ENCODE assay signal across 19 mouse cellular contexts in the genomic region with DNA sequence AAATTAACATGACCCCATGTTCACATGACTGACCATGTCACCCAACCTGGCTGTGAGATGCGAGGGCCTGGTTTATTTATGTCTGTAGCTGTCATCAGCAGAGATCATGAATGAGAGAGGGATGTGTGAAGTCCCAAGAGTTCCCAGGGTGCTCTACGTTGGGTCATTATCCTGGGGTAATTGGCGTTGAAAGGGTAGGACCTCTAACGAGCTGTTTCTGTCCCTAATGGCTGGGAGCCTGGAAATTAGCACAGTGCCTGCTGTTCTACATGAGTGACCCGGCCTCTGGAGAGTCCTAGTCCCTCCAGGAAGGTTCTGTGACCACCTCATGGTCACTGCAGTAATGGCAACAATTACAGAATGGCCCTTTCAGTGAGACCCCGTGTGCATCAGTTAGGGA. TPM values are rescaled to one million over a fixed set of nuclear protein-coding genes. Genes with fewer than 3 reads are reported as not detected.
A peak's percentile ranks its signal among the peaks of the same experiment; 100 is the strongest.
DNase-seq lines count a peak whose midpoint lies in the region; ATAC-seq lines count a peak whose summit lies in the region.
"Had no signal": no experiment of that assay in that cellular context is flagged by ENCODE, and none has a peak within 500 bp of the region (broad histone marks: within the 10 kb centered on the region; RNA-seq: fewer than 3 reads in every experiment).

No protein-coding gene starts in this region.

- 13% methylated on average over 6 of the region's 6 CpGs for WGBS in kidney, embryonic 16.5 days
- 21% methylated on average over 6 of the region's 6 CpGs for WGBS in embryonic facial prominence, embryonic 11.5 days
- WGBS in forebrain, embryonic 14.5 days: 3% methylated on average over 6 of the region's 6 CpGs

- no peak for DNase-seq in kidney, adult 8-10 months
- no peak for DNase-seq in embryonic facial prominence, embryonic 11.5 days (ENCODE audit: low spot score)
- DNase-seq in forebrain, embryonic 14.5 days (ENCODE audit: low spot score): peak; percentile 37
- DNase-seq in retina, postnatal 1 day: peak; percentile 99
- no peak for DNase-seq in layer of hippocampus, adult 18-20 months (ENCODE audit: low spot score in 2 of 2)
- no peak for DNase-seq in layer of hippocampus, postnatal 25 days (ENCODE audit: extremely low spot score in 1 of 2, low spot score in 1 of 2)
- DNase-seq: cerebellum, adult 9-11 months; heart, postnatal 10 days; layer of hippocampus, postnatal 36 days; left cerebral cortex, postnatal 4 days; liver, postnatal 0 days; lung, postnatal 10 days had no signal

- 0 out of 2 replicates have a peak, but pooled peaks cover 6% of the 10 kb centered on the region for H3K4me1 ChIP-seq in kidney, embryonic 16.5 days (ENCODE audit: insufficient read depth, low read length)
- no peaks in the 10 kb centered on the region for H3K4me1 ChIP-seq in embryonic facial prominence, embryonic 11.5 days (ENCODE audit: control insufficient read depth, insufficient read depth, low read length)
- H3K4me1 ChIP-seq in forebrain, embryonic 14.5 days (ENCODE audit: control insufficient read depth, insufficient read depth, low read length): no peaks in the 10 kb centered on the region

- no peak overlapping the region for H3K4me2 ChIP-seq in kidney, embryonic 16.5 days (replicated peaks; ENCODE audit: low read depth, low read length)
- H3K4me2 ChIP-seq in embryonic facial prominence, embryonic 11.5 days (ENCODE audit: low read depth, low read length): no peak overlapping the region
- H3K4me2 ChIP-seq in forebrain, embryonic 14.5 days (ENCODE audit: low read length): no peak overlapping the region
- H3K4me2 ChIP-seq: heart, embryonic 11.5 days; hindbrain, embryonic 14.5 days; midbrain, embryonic 13.5 days had no signal

- no peak overlapping the region for H3K9ac ChIP-seq in kidney, embryonic 16.5 days (replicated peaks; ENCODE audit: low read length)
- H3K9ac ChIP-seq in embryonic facial prominence, embryonic 11.5 days (replicated peaks; ENCODE audit: low read length): no peak overlapping the region
- no peak overlapping the region for H3K9ac ChIP-seq in forebrain, embryonic 14.5 days (ENCODE audit: low read length)
- H3K9ac ChIP-seq: hindbrain, embryonic 14.5 days; liver, postnatal 0 days; midbrain, embryonic 13.5 days had no signal

- H3K27me3 ChIP-seq in kidney, embryonic 16.5 days (ENCODE audit: insufficient read depth, low read length): no peaks in the 10 kb centered on the region
- no peaks in the 10 kb centered on the region for H3K27me3 ChIP-seq in embryonic facial prominence, embryonic 11.5 days (ENCODE audit: control insufficient read depth, insufficient read depth, low read length)
- H3K27me3 ChIP-seq in forebrain, embryonic 14.5 days (replicated peaks; ENCODE audit: control insufficient read depth, insufficient read depth, low read length): no peaks in the 10 kb centered on the region
- H3K27me3 ChIP-seq: midbrain, embryonic 13.5 days had no signal

- no peak overlapping the region for H3K4me3 ChIP-seq in kidney, embryonic 16.5 days (ENCODE audit: low read length)
- no peak overlapping the region for H3K4me3 ChIP-seq in embryonic facial prominence, embryonic 11.5 days (ENCODE audit: low read depth, low read length)
- H3K4me3 ChIP-seq in forebrain, embryonic 14.5 days (ENCODE audit: low read depth, low read length): no peak overlapping the region
- H3K4me3 ChIP-seq: midbrain, embryonic 13.5 days had no signal

- no peaks in the 10 kb centered on the region for H3K9me3 ChIP-seq in kidney, embryonic 16.5 days (ENCODE audit: low read length)
- no peaks in the 10 kb centered on the region for H3K9me3 ChIP-seq in embryonic facial prominence, embryonic 11.5 days (replicated peaks; ENCODE audit: control insufficient read depth, low read length)
- H3K9me3 ChIP-seq in forebrain, embryonic 14.5 days (replicated peaks; ENCODE audit: control insufficient read depth, low read length): no peaks in the 10 kb centered on the region
- H3K9me3 ChIP-seq: G1E; midbrain, embryonic 13.5 days had no signal

- no peaks in the 10 kb centered on the region for H3K36me3 ChIP-seq in kidney, embryonic 16.5 days (ENCODE audit: insufficient read depth, low read length)
- no peaks in the 10 kb centered on the region for H3K36me3 ChIP-seq in embryonic facial prominence, embryonic 11.5 days (replicated peaks; ENCODE audit: control insufficient read depth, insufficient read depth, low read depth, low read length)
- no peaks in the 10 kb centered on the region for H3K36me3 ChIP-seq in forebrain, embryonic 14.5 days (ENCODE audit: control insufficient read depth, insufficient read depth, low read length)
- H3K36me3 ChIP-seq: G1E; midbrain, embryonic 13.5 days had no signal

- no peak overlapping the region for H3K27ac ChIP-seq in kidney, embryonic 16.5 days (ENCODE audit: low read length)
- H3K27ac ChIP-seq in embryonic facial prominence, embryonic 11.5 days (replicated peaks; ENCODE audit: low read depth, low read length): no peak overlapping the region
- H3K27ac ChIP-seq in forebrain, embryonic 14.5 days (ENCODE audit: low read depth, low read length): no peak overlapping the region
- H3K27ac ChIP-seq: hindbrain, embryonic 14.5 days; midbrain, embryonic 13.5 days had no signal

- peak; percentile 49; the same call in 1 of the 2 replicates for ATAC-seq in kidney, embryonic 16.5 days (ENCODE audit: low FRiP score, low TSS enrichment)
- ATAC-seq in embryonic facial prominence, embryonic 11.5 days (replicated peaks; ENCODE audit: insufficient number of reproducible peaks, low FRiP score, low TSS enrichment, low read depth): peak; percentile 62; the same call in 1 of the 2 replicates
- ATAC-seq in forebrain, embryonic 14.5 days: 0 out of 2 replicates have a peak, but pooled peaks have one; percentile 32
- no peak for ATAC-seq in erythroblast, adult 5-6 weeks (replicated peaks; ENCODE audit: low FRiP score, poor library complexity, severe bottlenecking)
- ATAC-seq: liver, postnatal 0 days; midbrain, embryonic 13.5 days had no signal

RNA-seq across cellular contexts. Expression of gene Fgf9, which starts 34.2 kb away (rescaled TPM):
- 7.8 and 9.0 TPM in 2 replicates for polyA plus RNA-seq in kidney, embryonic 16.5 days (2015; fragmentation: Nextera tagmentation; extraction: Ambion mirVana)
- polyA plus RNA-seq in embryonic facial prominence, embryonic 11.5 days (2014; fragmentation: Nextera tagmentation; extraction: Ambion mirVana): 7.5 and 8.5 TPM in 2 replicates
- polyA plus RNA-seq in forebrain, embryonic 14.5 days (2014; fragmentation: Nextera tagmentation; extraction: Ambion mirVana): 6.5 and 9.8 TPM in 2 replicates
- not detected in 2 replicates for total RNA-seq in erythroblast, adult 5-6 weeks (2015; ENCODE audit: low replicate concordance)
- not detected in 2 replicates for total RNA-seq in erythroblast, adult 5-6 weeks (2017; ENCODE audit: low replicate concordance)
- total RNA-seq in layer of hippocampus, adult 18-20 months (2021): 10 to 100 TPM; 17.2 to 18.4 TPM
- 10 to 100 TPM; 15.5 to 18.6 TPM for total RNA-seq in layer of hippocampus, postnatal 25 days (2021)
- total RNA-seq: megakaryocyte progenitor cell, adult 5-6 weeks had no signal
- polyA plus RNA-seq: G1E had no signal

RNA-seq across cellular contexts. Expression of gene Micu2, which starts 37.1 kb away (rescaled TPM):
- polyA plus RNA-seq in kidney, embryonic 16.5 days (2015; fragmentation: Nextera tagmentation; extraction: Ambion mirVana): 86.2 and 92.1 TPM in 2 replicates
- 67.6 and 72.6 TPM in 2 replicates for polyA plus RNA-seq in embryonic facial prominence, embryonic 11.5 days (2014; fragmentation: Nextera tagmentation; extraction: Ambion mirVana)
- polyA plus RNA-seq in forebrain, embryonic 14.5 days (2014; fragmentation: Nextera tagmentation; extraction: Ambion mirVana): 46.6 and 49.4 TPM in 2 replicates
- total RNA-seq in erythroblast, adult 5-6 weeks (2015; ENCODE audit: low replicate concordance): 13.8 and 15.7 TPM in 2 replicates
- 38.3 and 41.3 TPM in 2 replicates for total RNA-seq in erythroblast, adult 5-6 weeks (2017; ENCODE audit: low replicate concordance)
- total RNA-seq in layer of hippocampus, adult 18-20 months (2021): 10 to 100 TPM; 23.5 to 23.8 TPM
- 10 to 100 TPM; 19.1 to 20.4 TPM for total RNA-seq in layer of hippocampus, postnatal 25 days (2021)

Comparison
In these comparisons a context has a peak if more than half of its experiments do, and no peak if none do; other contexts are left out.
1. DNase-seq: peak in forebrain, embryonic 14.5 days (single experiment) and retina, postnatal 1 day (single experiment); none in kidney, adult 8-10 months (0 of 2), embryonic facial prominence, embryonic 11.5 days (single experiment), layer of hippocampus, adult 18-20 months (0 of 2) and layer of hippocampus, postnatal 25 days (0 of 2).
2. RNA of gene Fgf9, which starts 34.2 kb away (total RNA-seq): 15.5 to 18.6 TPM in layer of hippocampus, postnatal 25 days and 17.2 to 18.4 TPM in layer of hippocampus, adult 18-20 months; not detected in erythroblast, adult 5-6 weeks; every median in the first group is over 10 times any median in the second.